Mouse (Mus musculus): ENCODE measurements at regions not wholly inside any gene's neighbourhood (a gene's known extent, or its start where the extent isn't known, plus 50 kb on each side); places are given as distances from the start of the nearest gene placed in this dataset.
"Not testable (repeated sequence)": the region's sequence is repeated elsewhere in the genome, so short reads cannot be mapped to it uniquely, and the experiment has no call there.

DNA sequence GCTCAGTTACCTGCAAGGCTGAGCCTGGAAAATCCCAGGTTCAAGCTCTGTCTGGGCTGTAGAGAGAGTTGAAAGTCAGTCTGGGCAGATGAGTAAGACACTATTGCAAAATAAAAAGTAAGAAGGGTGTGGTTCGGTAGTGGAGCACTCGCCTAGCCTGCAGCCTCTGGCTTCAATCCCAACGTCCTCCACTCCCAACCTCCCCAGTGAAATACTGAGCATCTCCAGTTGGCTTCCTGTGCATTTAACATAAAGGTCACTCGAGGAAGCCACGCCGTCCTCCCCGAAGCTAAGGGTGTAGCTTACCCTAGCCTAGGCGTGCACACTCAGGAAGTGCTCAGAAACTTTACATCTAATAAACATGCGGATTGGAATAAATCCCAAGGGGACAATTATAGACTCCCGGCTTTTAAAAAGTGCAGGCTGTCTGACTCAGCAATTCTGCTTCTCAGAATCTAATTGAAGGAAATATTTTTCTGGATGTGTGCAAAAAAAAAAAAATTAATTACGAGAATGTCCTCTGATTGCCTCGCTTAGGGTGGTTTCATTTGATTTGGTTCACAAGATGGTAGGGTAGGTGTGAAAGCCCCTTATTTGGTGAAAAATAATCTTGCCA, 137.6 kb upstream of the Rybp start:
- no peak for DNase-seq (ENCODE audit: low spot score)

DNA sequence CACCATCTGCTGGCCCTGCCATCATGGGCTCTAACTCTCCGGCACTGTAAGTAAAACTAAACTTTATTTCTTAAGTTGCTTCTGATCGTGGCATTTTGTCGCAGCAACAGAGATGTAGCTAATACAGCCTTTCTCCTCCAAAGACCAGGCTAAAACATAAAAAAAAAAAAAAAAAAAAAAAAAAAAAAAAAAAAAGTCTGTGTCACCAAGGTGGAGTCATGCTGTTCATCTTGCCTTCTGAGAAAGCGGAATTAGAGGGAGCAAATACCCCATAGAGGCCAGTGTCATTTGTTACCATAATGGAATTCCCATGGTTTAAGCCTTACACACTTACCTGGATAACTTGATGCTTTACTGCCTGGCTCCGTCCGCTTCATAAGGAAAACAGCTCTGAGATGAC, 136.9 kb upstream of the Rybp start:
- no peak for DNase-seq (ENCODE audit: low spot score)

DNA sequence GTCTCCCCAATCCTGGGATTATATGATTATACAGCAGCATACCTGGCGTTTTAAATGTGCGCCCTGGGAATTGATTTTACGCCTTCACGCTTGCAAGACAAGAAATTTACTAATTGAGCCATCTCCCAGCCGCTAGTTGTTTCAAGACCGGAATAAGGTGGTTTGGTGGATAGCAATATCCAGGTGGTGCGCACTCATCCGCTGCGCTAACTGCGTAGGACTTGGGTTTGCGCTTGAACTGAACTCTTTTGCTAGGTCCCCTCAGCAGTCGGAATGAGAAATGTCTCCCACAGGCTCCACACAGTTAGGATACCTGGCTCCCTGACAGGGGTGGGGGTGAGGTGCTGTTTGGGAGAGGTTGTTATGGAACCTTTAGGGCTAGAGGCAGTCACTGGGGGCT, 136.4 kb upstream of the Rybp start:
- DNase-seq (ENCODE audit: low spot score): no peak

DNA sequence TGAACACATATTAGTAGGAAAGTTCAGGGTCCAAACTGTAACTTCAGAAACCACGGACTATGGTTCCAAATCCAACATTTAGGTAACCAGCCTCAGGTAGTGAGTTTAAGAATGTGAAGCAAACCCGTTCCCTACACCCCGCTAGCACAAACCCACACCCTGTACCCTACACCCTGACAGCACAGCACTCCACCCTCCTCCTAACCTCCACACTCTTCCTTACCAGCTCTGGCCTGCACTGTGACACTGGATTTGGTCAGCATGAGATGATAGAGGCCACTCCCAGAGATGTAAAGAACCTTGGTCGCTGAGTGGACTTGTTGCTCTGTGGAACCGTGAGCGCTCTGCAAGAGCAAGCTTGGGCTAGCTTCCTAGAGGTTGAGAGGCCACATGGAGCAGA, 135.3 kb upstream of the Rybp start:
- DNase-seq (ENCODE audit: low spot score): no peak

GRCm38 (mm10) chr6:100421706-100422578, 134.7 kb upstream of the Rybp start:
- DNase-seq (ENCODE audit: low spot score): no peak

- no peak for DNase-seq (ENCODE audit: low spot score)
These were observed 133.3 kb upstream of the Rybp start for GRCm38 (mm10) chr6:100420602-100421001.

- DNase-seq (ENCODE audit: low spot score): no peak
These were observed 132.7 kb upstream of the Rybp start for GRCm38 (mm10) chr6:100419782-100420540.

DNA sequence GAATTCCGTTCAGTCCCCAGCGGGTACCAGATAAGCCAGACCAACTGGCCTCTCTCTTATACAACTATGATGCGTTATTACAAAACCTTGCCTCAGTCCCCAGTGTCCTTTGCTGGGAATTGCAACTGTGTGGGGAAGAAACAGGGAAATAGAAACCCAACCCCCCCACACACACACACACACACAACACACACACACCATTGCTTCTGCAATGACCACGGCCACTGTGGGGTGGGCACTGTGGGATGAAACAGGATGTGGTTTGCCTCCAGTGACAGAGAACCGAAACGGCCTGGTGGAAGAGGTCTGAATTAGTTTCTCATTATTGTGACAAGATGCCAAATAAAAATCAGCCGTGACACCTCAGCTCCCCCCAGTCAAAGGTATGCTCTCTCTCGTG, 128.8 kb upstream of the Rybp start:
- no peak for DNase-seq (ENCODE audit: low spot score)

DNA sequence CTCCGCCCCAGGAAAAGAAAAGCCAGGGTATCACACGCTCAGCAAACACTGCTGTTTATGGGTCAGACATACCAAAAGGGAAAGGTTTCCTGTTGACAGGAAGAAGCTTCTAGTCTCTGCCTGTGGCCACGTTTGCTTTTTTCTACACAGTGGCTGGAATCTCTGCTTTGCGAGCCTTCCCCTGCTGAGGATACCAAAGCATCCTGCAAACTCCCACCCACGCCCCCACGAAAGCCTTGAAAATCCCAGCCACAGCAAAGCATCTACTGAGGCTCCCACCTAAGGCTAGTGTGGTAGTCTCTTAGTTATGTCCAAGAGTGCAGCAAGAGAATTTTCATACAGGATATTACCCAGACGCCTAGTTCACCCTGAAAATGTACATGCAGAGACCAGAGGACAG, 128.2 kb upstream of the Rybp start:
- DNase-seq (ENCODE audit: low spot score): no peak

DNA sequence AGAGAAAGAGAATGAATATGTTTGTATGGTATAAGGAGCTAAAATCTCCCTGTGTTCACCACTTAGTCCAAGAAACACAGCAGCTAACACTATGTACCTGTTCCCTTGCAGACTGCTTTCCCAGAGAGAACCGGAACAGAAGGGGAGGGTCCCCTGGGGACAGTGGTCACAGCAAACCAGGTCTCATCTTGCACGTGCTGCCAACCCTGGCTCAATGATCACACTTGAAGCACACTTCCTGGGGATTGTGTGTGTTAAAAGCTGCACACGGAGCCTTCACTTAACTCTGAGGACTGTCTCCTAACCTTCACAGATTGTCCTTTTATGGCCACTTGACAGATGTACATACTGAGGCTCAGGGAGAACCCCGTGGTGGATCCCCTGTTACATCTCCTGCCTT, 127.6 kb upstream of the Rybp start:
- no peak for DNase-seq (ENCODE audit: low spot score)

DNA sequence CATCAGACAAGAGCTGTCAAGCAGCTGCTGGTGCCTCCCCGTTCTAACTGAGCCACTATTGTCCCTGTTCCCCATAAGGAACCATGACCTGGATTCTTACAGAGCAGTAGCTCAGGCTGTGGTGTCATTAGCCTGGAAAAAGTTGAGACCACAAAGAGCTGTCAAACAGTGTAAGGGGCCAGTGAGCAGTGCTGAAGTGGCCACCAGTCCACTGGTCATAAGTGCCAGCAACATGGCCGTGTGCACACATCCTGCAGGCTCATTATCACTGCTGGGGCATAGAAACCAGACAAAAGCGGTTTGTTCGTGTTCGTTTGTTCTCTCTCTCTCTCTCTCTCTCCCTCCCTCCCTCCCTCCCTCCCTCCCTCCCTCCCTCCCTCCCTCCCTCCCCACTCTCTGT, 125.2 kb upstream of the Rybp start:
- no peak for DNase-seq (ENCODE audit: low spot score)

DNA sequence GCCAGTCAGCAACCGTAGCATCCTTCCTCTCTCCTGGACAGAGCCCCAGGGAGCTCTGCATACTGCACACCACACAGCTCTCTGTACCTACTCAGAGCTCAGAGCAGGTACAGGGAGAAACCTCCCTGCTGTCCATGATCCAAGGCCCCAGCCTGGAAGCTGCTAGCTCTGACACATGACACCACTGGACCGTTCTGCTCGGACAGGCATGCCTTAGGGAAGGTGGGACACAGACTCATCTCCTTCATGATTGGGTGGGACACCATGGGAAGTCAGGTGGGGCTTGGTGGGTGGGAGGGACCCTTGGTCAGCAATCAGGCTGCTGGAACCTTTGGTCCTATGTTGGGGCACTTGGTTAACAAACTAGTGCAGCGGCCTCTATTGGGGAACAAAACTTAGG, 124.7 kb upstream of the Rybp start:
- no peak for DNase-seq (ENCODE audit: low spot score)

GRCm38 (mm10) chr6:100410067-100410631, 122.9 kb upstream of the Rybp start:
- no peak for DNase-seq (ENCODE audit: low spot score)

DNA sequence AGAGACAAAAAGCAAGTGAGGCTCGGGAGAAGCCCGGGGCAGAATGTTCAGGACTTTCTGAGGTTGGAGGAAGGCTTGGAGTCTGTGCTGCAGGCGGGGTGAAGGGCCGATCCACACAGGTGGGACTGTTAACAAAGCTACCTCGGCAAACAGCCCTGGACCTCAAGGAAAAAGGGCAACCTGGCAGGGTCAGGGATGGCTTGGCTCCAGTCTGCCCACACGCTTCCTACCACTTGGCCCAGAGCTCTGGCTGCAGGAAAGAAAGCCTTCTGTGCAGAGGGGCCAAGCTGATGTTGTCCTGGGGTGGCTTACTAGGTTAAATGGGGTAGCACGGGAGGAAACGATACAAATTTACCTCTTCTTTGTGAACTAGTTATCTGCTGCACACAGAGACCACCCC, 121.5 kb upstream of the Rybp start:
- DNase-seq (ENCODE audit: low spot score): no peak

DNA sequence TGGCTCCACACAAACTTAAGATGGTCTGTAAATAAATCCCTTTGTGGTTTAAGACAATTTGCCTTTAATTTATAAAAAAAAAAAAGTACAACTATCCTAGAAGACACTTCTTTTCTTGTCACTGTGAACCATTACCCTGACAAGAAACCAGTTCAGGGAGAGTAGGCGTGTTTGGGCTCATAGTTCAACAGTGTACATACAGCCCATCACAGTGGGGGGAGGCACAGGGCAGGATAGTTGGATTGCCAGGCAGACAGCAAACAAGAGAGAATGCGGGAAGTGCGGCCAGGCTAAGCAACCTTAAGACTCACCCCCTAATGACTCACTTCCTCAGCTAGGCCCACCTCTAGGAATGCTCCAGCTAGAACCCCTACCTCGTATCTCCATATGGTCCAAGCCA, 119.2 kb upstream of the Rybp start:
- DNase-seq (ENCODE audit: low spot score): no peak

GRCm38 (mm10) chr6:100404161-100404560, 116.9 kb upstream of the Rybp start:
- no peak for DNase-seq (ENCODE audit: low spot score)

GRCm38 (mm10) chr6:100402716-100403115, 115.4 kb upstream of the Rybp start:
- no peak for DNase-seq (ENCODE audit: low spot score)

- no peak for DNase-seq (ENCODE audit: low spot score)
These were observed 114.4 kb upstream of the Rybp start for GRCm38 (mm10) chr6:100401728-100402127.

- not testable (repeated sequence) for DNase-seq (ENCODE audit: low spot score)
These were observed 112.1 kb upstream of the Rybp start for GRCm38 (mm10) chr6:100399387-100399786.

- no peak for DNase-seq (ENCODE audit: low spot score)
These were observed 109.3 kb upstream of the Rybp start for GRCm38 (mm10) chr6:100396311-100397200.

- no peak for DNase-seq (ENCODE audit: low spot score)
These were observed 103.1 kb upstream of the Rybp start for GRCm38 (mm10) chr6:100390258-100390910.

All from ovary, postnatal 14 days (tissue).